Mouse (Mus musculus) adrenal gland, postnatal 36 days (tissue): ENCODE data around the gene Nicn1. TPM values are rescaled to one million over a fixed set of nuclear protein-coding genes. Genes with fewer than 3 reads are reported as not detected.
A peak's percentile ranks its signal among the peaks of the same experiment; 100 is the strongest.

ENCODE experiments used
- DNase-seq, 2 experiments: peaks; one replicate each; pipeline ENCODE4 v3.0.0; 2021; ENCODE audit warnings: mixed read lengths in 1 of 2
- total RNA-seq, 2 experiments: library from RNA; stranded (reverse); gene quantifications; 2 replicates each; pipeline ENCODE4 v1.2.3; 2021

The Nicn1 gene
- total RNA-seq, 2 experiments from 2014 or later: 17.1 TPM

- no peak for DNase-seq
These were observed 47.8 kb downstream of the Nicn1 start for GRCm38 (mm10) chr9:108337848-108338550.

- DNase-seq: no peak
These were observed 48.3 kb downstream of the Nicn1 start for GRCm38 (mm10) chr9:108338551-108338885.

GRCm38 (mm10) chr9:108338886-108339781 is 48.9 kb downstream of the Nicn1 start, which contains the start of gene Gpx1:
Gpx1 (plus strand) TSS chr9:108338903.
- peak; percentile 94 to 96 for DNase-seq

DNA sequence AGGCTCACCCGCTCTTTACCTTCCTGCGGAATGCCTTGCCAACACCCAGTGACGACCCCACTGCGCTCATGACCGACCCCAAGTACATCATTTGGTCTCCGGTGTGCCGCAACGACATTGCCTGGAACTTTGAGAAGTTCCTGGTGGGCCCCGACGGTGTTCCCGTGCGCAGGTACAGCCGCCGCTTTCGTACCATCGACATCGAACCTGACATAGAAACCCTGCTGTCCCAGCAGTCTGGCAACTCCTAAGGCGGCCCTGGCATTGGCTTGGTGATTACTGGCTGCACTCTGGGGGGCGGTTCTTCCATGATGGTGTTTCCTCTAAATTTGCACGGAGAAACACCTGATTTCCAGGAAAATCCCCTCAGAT is 49.6 kb downstream of the Nicn1 start:
- DNase-seq: peak; percentile 39 to 44

DNA sequence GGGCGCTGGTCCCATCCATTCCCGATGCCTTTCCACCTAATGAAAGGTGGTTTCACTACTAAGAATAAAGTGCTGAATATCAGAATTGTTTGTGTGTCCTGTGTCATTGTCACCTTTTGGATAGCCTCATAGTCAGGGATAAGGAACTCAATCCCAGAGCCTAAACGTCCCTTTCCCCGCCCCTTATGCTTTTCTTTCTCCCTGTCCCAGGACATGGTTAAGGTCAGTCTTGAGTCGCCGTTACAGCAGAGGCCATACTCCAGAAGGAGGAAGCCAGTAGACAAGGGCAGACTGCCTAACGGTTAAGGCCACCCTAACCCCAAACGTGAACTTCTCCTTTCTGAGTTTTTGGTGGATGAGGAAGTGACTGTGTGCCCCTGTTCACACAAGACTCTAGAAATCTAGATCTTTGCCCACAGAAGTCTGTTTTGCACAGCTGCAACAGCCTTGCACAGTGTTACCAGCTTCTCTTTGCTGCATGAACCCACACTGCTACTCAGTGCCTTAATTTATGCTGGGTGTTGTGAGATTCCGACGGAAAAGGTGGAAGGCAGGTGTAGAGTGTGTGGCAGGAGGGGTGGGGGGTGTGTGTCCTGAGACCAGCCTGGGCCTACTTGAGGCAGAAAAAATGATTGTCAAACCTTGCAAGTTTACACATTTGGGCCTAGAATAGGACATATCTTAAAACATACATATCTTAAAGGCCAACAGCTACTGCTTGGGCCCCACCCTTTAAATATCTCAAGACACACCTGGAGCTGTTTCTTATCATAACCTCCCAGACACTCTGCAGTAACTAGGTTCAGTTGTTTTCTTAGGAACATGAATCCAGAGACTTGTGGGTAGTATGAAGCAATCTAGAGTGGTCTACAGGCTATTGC is 50.3 kb downstream of the Nicn1 start:
- DNase-seq: peak; percentile 42 to 52

- DNase-seq: no peak
These were observed 50.9 kb downstream of the Nicn1 start for GRCm38 (mm10) chr9:108341139-108341475.

- DNase-seq: peak; percentile 50 to 54
These were observed 51.6 kb downstream of the Nicn1 start for GRCm38 (mm10) chr9:108341801-108342200.

GRCm38 (mm10) chr9:108342301-108342831 is 52.1 kb downstream of the Nicn1 start:
- DNase-seq: peak in 1 of 2 experiments; percentile 21

DNA sequence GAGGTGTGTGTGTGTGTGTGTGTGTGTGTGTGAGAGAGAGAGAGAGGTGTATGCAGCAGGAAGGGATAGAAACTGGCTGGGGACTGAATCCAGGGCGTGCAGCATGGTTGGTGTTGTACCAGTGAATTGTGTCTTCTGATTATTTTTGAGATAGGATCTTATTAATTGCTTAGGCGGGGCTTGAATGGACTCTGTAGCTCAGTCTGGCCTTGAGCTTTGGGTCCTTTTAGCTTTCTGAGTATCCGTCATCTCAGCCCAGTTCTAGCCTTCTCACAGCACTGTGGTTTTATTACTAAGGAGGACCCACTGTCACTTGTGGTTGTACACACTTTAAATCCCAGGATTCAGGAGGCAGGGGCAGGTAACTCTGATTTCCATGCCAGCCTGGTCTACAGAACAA is 53.1 kb downstream of the Nicn1 start:
- peak in 1 of 2 experiments; percentile 19 for DNase-seq

GRCm38 (mm10) chr9:108343835-108344234 is 53.6 kb downstream of the Nicn1 start:
- no peak for DNase-seq

GRCm38 (mm10) chr9:108344471-108344870 is 54.2 kb downstream of the Nicn1 start:
- no peak for DNase-seq

Other genes with a start within 250 kb of the Nicn1 start
- gene Gmppb, start 241.2 kb upstream of the Nicn1 start, total RNA-seq: 10 to 100 TPM; 27.0 to 28.5 TPM
- gene Amigo3, start 237.3 kb upstream of the Nicn1 start, total RNA-seq: 1 to 10 TPM; 4.5 to 4.7 TPM
- under 1 TPM; 0.17 to 0.49 TPM for gene Mst1, start 210.0 kb upstream of the Nicn1 start, total RNA-seq
- 10 to 100 TPM; 54.3 to 57.1 TPM for gene Rnf123, start 207.1 kb upstream of the Nicn1 start, total RNA-seq
- gene Apeh, start 195.8 kb upstream of the Nicn1 start, total RNA-seq: 10 to 100 TPM; 72.7 to 88.0 TPM
- gene Bsn, start 100.0 kb upstream of the Nicn1 start, total RNA-seq: 1 to 10 TPM; 3.2 to 4.3 TPM
- gene Dag1, start 26.5 kb upstream of the Nicn1 start, total RNA-seq: 100 to 1,000 TPM; 142 to 144 TPM
- 1 to 10 TPM; 2.7 to 4.4 TPM for gene Amt, start 6.4 kb downstream of the Nicn1 start, total RNA-seq
- gene Rhoa, start 15.7 kb downstream of the Nicn1 start, total RNA-seq: 100 to 1,000 TPM; 363 to 383 TPM
- 10 to 100 TPM; 38.8 to 48.3 TPM for gene Tcta, start 15.7 kb downstream of the Nicn1 start, total RNA-seq
- gene Gpx1, start 48.5 kb downstream of the Nicn1 start, total RNA-seq: 100 to 1,000 TPM; 538 to 748 TPM
- 100 to 1,000 TPM; 110 to 120 TPM for gene Usp4, start 57.4 kb downstream of the Nicn1 start, total RNA-seq
- gene 1700102P08Rik, start 102.4 kb downstream of the Nicn1 start, total RNA-seq: 1 to 10 TPM in 1 of 2 experiments, under 1 TPM in 1; 0.93 to 1.3 TPM
- gene Ccdc36, start 138.1 kb downstream of the Nicn1 start, total RNA-seq: not detected
- gene BC048562, start 146.1 kb downstream of the Nicn1 start, total RNA-seq: not detected
- gene Ccdc71, start 170.1 kb downstream of the Nicn1 start, total RNA-seq: 10 to 100 TPM; 37.1 to 48.1 TPM
- 10 to 100 TPM; 20.1 to 21.5 TPM for gene Klhdc8b, start 171.2 kb downstream of the Nicn1 start, total RNA-seq
- gene Lamb2, start 189.3 kb downstream of the Nicn1 start, total RNA-seq: 100 to 1,000 TPM; 117 to 133 TPM
- 100 to 1,000 TPM; 204 to 213 TPM for gene Usp19, start 200.2 kb downstream of the Nicn1 start, total RNA-seq
- 100 to 1,000 TPM; 191 to 194 TPM for gene Qars, start 217.3 kb downstream of the Nicn1 start, total RNA-seq
- 100 to 1,000 TPM; 106 to 125 TPM for gene Qrich1, start 226.4 kb downstream of the Nicn1 start, total RNA-seq